Mouse (Mus musculus) stomach, postnatal 0 days (tissue): ENCODE measurements at regions not wholly inside any gene's neighbourhood (a gene's known extent, or its start where the extent isn't known, plus 50 kb on each side); places are given as distances from the start of the nearest gene placed in this dataset.

ENCODE experiments used
- CTCF ChIP-seq: IDR thresholded peaks from 2 replicates; pipeline ENCODE4 v1.5.1; 2016; ENCODE audit warnings: antibody characterized with exemption, low read depth, mild to moderate bottlenecking, moderate library complexity
- EP300 ChIP-seq: optimal IDR thresholded peaks from 2 replicates; pipeline ENCODE3; 2016; ENCODE audit warnings: antibody characterized with exemption

DNA sequence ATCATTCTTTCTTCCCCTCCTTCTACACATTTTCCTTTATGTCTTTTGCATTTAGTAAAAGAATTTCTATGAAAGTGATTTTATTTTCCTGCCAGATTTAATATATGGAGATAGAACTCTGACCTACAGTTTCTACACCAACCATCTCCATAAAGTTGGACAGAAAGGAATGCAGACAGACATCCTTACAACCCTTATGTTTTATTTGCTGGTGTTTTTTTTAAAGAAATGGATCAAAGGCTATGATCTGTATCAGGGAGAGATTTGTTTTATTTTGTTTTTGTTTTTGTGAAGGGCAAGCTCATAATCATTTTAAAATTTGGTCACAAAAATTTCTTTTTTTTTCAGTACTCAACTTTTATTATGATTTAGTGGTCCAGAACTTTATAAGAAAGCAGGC lies 391.2 kb upstream of the Ddx18 start:
- TF ChIP-seq CTCF: no peak
- TF ChIP-seq EP300: no peak
